Mouse (Mus musculus): ENCODE measurements around the gene Gdf11.
A peak's percentile ranks its signal among the peaks of the same experiment; 100 is the strongest.

Gdf11 gene

GRCm38 (mm10) chr10:128891296-128892094, at the start of gene Gdf11:
TSS of gene Gdf11 (minus strand) at chr10:128891718.
- no peak for DNase-seq (ENCODE audit: low read depth, low spot score)

DNA sequence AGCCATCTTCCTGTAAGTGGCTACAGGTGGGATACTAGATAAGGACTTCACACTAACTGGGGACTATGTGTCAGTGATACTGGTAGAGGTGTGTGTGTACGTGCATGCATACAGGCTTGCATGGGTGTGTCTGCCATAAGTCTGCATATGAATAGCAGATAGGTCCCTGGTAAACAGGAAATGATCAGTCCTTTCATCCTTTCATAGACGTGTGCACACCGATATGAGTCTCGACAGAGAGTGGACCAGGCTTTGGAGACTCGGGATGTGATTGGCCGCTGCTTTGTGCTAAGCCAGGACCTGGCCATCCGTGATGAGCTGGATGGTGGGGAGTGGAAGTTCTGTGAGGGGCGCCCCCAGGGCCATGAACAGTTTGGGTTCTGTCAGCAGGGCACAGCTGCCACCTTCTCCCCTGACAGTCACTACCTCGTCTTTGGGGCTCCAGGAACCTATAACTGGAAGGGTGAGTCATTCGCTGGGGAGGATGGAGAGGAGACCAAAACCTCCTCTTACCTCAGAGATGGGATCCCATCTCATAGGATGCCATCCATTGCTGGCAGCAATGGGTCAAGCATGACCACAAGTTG, 49.0 kb upstream of the Gdf11 start:
- DNase-seq (ENCODE audit: low read depth, low spot score) = no peak

DNA sequence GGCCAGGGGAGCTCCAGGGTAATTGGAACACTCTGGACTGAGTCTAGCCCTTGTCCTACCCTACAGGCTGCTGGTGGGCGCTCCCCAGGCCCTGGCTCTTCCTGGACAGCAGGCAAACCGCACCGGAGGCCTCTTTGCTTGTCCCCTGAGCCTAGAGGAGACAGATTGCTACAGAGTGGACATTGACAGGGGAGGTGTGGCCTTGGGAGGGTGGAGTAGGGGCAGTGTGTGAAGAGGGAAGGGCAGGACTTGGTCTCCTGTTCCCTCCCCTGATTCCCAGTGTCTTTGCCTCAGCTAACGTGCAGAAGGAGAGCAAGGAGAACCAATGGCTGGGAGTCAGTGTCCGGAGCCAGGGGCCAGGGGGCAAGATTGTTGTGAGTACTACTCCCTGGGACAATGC, 47.5 kb upstream of the Gdf11 start:
- no peak for DNase-seq (ENCODE audit: low read depth, low spot score)

DNA sequence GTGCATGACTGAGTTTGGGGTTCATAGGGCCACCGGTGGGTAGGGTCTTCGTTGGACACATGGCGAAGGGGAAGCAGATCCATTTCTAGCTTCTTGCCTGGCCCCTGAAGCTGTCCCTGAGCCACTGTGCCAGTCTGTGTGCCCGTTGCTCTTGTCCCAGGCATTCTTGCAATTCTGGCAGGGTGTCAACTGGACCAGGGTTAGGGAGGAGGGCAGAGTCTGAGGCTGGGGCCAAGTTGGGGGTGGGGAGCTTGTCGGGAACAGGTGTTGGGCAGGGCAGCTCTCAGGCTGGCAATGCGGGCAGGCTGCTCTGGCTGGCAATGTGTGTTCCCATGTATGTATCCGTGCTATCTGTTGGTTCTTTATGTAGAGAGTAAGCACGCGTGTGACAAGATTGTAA, 46.9 kb upstream of the Gdf11 start:
- no peak for DNase-seq (ENCODE audit: low read depth, low spot score)

- no peak for DNase-seq (ENCODE audit: low read depth, low spot score)
These were observed 46.4 kb upstream of the Gdf11 start for GRCm38 (mm10) chr10:128937756-128938390.

DNA sequence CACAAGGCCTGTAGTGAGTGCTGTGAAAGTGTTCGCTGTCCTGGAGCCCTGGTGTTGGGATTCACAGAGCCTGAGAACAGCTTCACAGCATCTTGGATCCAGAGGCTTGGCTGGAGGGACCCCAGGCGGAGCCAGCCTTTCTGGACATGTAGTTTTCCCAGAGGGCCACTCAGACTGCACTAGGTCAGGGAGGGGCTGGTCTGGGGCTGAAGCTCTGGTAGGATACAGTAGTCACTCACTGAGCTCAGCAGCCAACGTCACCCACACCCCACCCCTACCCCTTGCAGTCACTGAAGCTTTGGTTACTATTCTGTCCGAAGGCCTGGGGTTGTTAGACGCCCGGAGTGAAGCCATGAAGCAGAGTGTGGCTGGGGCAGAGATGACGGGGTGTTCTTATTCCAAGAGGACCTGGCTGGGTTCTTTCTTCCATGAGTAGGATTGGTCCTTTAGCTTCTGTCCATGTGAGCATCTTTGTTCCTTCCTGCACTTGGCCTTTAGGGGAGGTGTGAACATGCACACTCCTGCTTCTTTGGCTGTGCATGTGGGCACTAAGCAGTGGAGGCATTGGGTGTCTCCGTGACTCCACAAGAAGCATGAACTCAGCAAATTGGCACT, 44.4 kb upstream of the Gdf11 start:
- DNase-seq (ENCODE audit: low read depth, low spot score) = no peak

GRCm38 (mm10) chr10:128934997-128935787, 43.7 kb upstream of the Gdf11 start:
- DNase-seq (ENCODE audit: low read depth, low spot score) = no peak

GRCm38 (mm10) chr10:128933976-128934721, 42.6 kb upstream of the Gdf11 start:
- DNase-seq (ENCODE audit: low read depth, low spot score) = no peak

DNA sequence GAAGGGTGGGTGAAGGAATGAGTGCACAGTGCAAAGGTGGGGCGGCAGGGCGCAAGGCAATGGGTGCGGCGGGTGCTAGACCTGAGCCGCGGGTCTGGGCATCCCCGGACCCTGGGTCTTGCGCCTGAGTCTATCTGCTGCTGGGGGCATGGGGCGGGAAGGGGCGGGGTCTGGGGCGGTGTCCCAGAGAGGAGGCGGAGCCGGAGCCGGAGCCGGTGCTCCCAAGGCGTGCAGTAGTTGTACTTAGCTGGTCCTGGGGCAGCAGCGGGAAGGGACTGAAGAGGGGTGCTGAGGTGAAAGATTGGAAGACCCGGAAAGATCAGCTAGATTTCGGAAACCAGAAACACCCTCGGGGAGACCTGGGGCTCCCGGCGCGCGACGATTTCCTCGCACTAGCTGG, 42.1 kb upstream of the Gdf11 start, which contains the start of gene Itga7:
Gene Itga7 (plus strand): TSS at position 245 of the 400 bp plus-strand sequence.
- DNase-seq (ENCODE audit: low read depth, low spot score) = no peak

DNA sequence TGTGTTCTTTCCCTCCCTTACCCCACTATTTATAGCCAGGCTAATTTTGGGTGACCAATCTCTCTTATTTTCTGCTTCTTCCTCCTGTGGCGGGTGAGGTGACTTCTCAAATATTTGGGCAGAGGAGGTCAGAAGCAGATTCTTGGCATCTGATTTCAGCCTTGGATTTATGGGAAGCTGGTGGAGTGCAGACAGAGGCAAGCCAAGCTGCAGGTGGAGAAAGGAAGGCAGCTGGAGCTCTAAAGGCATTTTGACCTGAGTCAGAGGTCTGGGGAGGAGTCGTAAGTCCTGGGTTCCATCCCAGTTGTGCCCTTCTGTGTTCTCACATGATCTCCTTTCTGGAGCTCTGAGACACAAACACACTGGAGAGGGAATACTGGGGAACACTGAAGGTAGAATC, 39.9 kb upstream of the Gdf11 start:
- DNase-seq (ENCODE audit: low read depth, low spot score) = no peak

DNA sequence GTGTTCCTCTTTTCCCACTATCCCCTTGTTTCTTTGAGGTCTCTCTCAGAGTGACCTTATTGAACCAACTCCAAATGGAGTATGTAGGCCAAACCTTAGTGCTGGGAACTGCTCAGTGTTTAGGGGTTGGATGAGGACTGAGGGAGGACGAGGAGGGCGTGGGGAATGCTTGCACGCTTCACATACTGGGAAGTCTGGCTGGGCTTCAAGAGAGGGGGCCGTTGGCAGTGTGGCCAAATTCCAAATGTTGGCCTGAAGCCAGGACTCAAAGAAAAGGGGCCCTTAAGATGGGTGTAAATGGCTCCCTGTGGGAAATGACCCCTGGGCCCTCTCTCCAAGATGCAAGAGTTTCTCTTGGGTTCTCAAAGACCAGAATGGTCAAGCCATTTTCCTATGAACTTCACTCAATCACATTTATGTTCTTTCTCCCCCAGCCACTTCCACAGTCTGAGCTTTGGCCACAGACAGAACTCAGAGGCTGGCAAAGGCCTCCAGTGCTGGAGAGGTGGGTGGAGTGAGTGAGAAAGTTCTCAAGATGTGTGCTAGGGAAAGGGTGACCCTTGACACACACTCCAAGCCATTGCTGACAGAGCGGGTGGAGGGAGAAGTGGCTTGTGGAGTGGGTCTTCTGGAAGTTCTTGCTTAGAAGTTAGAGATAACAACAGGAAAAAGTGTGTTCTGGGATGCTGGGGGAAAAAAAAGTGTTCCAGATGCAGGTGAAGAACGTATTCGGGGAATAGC, 38.3 kb upstream of the Gdf11 start:
- no peak for DNase-seq (ENCODE audit: low read depth, low spot score)

DNA sequence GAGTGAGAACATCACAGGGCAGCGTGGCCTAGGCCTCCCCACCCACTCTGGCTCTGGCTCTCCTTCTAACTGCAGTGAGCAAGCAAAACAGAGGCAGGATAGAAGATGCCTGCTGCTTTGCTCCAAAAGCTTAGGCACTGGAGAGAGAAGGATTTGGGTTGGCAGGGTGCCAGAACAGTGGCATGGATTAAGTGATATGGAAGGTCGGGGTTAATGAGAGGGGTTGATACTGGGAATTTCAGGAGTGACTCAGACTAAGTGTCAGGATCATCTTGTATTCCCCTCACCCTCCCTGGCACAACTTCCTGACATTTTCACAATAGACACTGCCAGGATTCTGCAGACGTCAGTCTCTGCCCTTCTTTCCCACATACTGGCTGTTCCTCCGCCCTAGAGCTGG, 36.8 kb upstream of the Gdf11 start:
- no peak for DNase-seq (ENCODE audit: low read depth, low spot score)

DNA sequence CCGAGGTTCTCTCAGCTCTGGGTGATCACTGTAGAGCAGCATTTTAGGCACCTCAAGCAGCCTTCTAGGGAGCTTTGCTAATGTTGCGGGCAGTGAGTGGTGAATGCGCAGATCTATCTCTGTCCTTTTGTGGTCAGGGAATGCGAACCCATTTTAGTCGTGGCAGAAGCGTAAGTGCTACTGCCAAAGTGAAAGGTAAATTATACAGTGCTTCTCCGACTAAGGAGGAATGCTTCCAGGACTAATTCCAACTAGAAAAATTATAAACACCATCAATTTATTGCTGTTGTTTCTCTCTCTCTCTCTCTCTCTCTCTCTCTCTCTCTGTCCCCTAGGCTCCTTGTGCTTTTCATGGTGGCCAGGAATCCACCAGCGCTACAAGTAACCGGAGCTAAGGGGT, 32.4 kb upstream of the Gdf11 start, which contains the start of gene Bloc1s1:
Gene Bloc1s1 (minus strand): TSS at position 101 of the 400 bp plus-strand sequence.
- no peak for DNase-seq (ENCODE audit: low read depth, low spot score)

GRCm38 (mm10) chr10:128923013-128923691, 31.6 kb upstream of the Gdf11 start:
- DNase-seq (ENCODE audit: low read depth, low spot score) = peak; percentile 81

DNA sequence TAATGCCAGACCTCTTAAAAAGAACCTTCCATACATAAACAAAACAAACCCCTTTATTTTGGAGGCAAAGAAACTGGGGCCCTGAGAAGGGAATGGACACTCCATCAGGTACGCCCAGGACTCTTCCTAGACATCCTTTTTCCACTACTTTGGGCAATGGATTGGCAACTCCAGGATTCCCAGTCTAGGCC, 31.2 kb upstream of the Gdf11 start, which contains the start of gene Rdh5:
Gene Rdh5 (minus strand): TSS at position 67 of the 191 bp plus-strand sequence.
- DNase-seq (ENCODE audit: low read depth, low spot score) = no peak

- DNase-seq (ENCODE audit: low read depth, low spot score) = no peak
These were observed 30.6 kb upstream of the Gdf11 start for GRCm38 (mm10) chr10:128921883-128922821.

GRCm38 (mm10) chr10:128921251-128921650, 29.7 kb upstream of the Gdf11 start:
- DNase-seq (ENCODE audit: low read depth, low spot score) = no peak

GRCm38 (mm10) chr10:128920736-128921161, 29.2 kb upstream of the Gdf11 start:
- no peak for DNase-seq (ENCODE audit: low read depth, low spot score)

- no peak for DNase-seq (ENCODE audit: low read depth, low spot score)
These were observed 28.4 kb upstream of the Gdf11 start for GRCm38 (mm10) chr10:128919966-128920365.
